Mouse (Mus musculus): ENCODE results near the gene Hsd17b6. TPM values are rescaled to one million over a fixed set of nuclear protein-coding genes. Genes with fewer than 3 reads are reported as not detected.

Hsd17b6 gene
- polyA plus RNA-seq, 1 experiment from 2014 or later: not detected

- ATAC-seq: no peak
- peaks cover 79% of the 10 kb centered on the region for H3K36me3 ChIP-seq (ENCODE audit: control insufficient read depth, insufficient read depth, low read length)
- WGBS: 76% methylated on average over 4 of the region's 4 CpGs
These were observed 34.2 kb upstream of the Hsd17b6 start for GRCm38 (mm10) chr10:128041636-128042035.

DNA sequence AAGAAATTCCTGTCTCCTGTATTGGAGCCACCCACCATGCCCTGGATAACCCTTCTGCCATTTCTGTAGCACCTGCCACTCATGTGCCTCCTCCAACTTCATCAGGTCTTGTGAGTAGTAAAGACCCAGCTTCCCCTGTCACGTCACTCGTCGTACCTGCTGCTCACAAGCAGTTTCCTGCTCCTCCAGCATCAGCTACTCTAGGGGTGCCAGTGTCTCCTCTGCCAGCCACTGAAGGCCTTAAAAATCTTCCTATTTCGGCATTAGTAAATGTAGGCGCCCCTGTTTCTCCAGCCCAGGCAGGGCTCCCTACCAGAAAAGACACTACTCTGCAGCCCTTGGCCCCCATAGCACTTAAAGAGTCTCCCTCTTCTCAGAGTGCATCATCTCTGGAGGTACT lies 32.9 kb upstream of the Hsd17b6 start:
- ATAC-seq (no peak), DNase-seq (ENCODE audit: low spot score) (no peak)
- peaks cover 13% of the 10 kb centered on the region for H3K4me1 ChIP-seq (ENCODE audit: control insufficient read depth, insufficient read depth, low read length)
- no peaks in the 10 kb centered on the region for H3K9me3 ChIP-seq (replicated peaks; ENCODE audit: control insufficient read depth, low read length)
- H3K4me2 ChIP-seq (ENCODE audit: low read length): no peak overlapping the region
- H3K9ac ChIP-seq (ENCODE audit: low read length): no peak overlapping the region
- no peak overlapping the region for H3K4me3 ChIP-seq (ENCODE audit: low read depth, low read length)
- no peak overlapping the region for H3K27ac ChIP-seq (ENCODE audit: low read depth, low read length)
- 92% methylated on average over 5 of the region's 5 CpGs for whole genome bisulfite sequencing
- H3K36me3 ChIP-seq (ENCODE audit: control insufficient read depth, insufficient read depth, low read length): peaks cover 66% of the 10 kb centered on the region
- H3K27me3 ChIP-seq (replicated peaks; ENCODE audit: control insufficient read depth, insufficient read depth, low read length): no peaks in the 10 kb centered on the region

More at GRCm38 (mm10) chr10:128041636-128042035, 34.2 kb upstream of the Hsd17b6 start:
- Histone ChIP-seq H3K9me3 (replicated peaks; ENCODE audit: control insufficient read depth, low read length) (no peaks in the 10 kb centered on the region), H3K4me2 (ENCODE audit: low read length) (no peak overlapping the region), H3K27me3 (replicated peaks; ENCODE audit: control insufficient read depth, insufficient read depth, low read length) (no peaks in the 10 kb centered on the region), H3K27ac (ENCODE audit: low read depth, low read length) (no peak overlapping the region), H3K4me1 (ENCODE audit: control insufficient read depth, insufficient read depth, low read length) (peaks cover 13% of the 10 kb centered on the region), H3K9ac (ENCODE audit: low read length) (no peak overlapping the region), H3K4me3 (ENCODE audit: low read depth, low read length) (no peak overlapping the region)
- no peak for DNase-seq (ENCODE audit: low spot score)

- Histone ChIP-seq H3K27me3 (replicated peaks; ENCODE audit: control insufficient read depth, insufficient read depth, low read length) (no peaks in the 10 kb centered on the region), H3K4me3 (ENCODE audit: low read depth, low read length) (no peak overlapping the region), H3K36me3 (ENCODE audit: control insufficient read depth, insufficient read depth, low read length) (peaks cover 63% of the 10 kb centered on the region), H3K4me1 (ENCODE audit: control insufficient read depth, insufficient read depth, low read length) (peaks cover 13% of the 10 kb centered on the region), H3K27ac (ENCODE audit: low read depth, low read length) (no peak overlapping the region), H3K4me2 (ENCODE audit: low read length) (no peak overlapping the region), H3K9ac (ENCODE audit: low read length) (no peak overlapping the region), H3K9me3 (replicated peaks; ENCODE audit: control insufficient read depth, low read length) (no peaks in the 10 kb centered on the region)
- no peak for ATAC-seq
- WGBS: 62% methylated on average over 3 of the region's 3 CpGs
- no peak for DNase-seq (ENCODE audit: low spot score)
These were observed 32.4 kb upstream of the Hsd17b6 start for GRCm38 (mm10) chr10:128039858-128040257.

GRCm38 (mm10) chr10:128039167-128039566 lies 31.8 kb upstream of the Hsd17b6 start:
- ATAC-seq (no peak), DNase-seq (ENCODE audit: low spot score) (no peak)
- H3K27ac ChIP-seq (ENCODE audit: low read depth, low read length): no peak overlapping the region
- 71% methylated on average over 5 of the region's 5 CpGs for WGBS
- peaks cover 56% of the 10 kb centered on the region for H3K36me3 ChIP-seq (ENCODE audit: control insufficient read depth, insufficient read depth, low read length)
- no peak overlapping the region for H3K4me2 ChIP-seq (ENCODE audit: low read length)
- 0 out of 2 replicates have a peak overlapping the region, but pooled peaks have one; percentile 14 for H3K9ac ChIP-seq (ENCODE audit: low read length)
- no peaks in the 10 kb centered on the region for H3K27me3 ChIP-seq (replicated peaks; ENCODE audit: control insufficient read depth, insufficient read depth, low read length)
- peaks cover 16% of the 10 kb centered on the region for H3K4me1 ChIP-seq (ENCODE audit: control insufficient read depth, insufficient read depth, low read length)
- no peaks in the 10 kb centered on the region for H3K9me3 ChIP-seq (replicated peaks; ENCODE audit: control insufficient read depth, low read length)
- H3K4me3 ChIP-seq (ENCODE audit: low read depth, low read length): no peak overlapping the region

GRCm38 (mm10) chr10:128037921-128038320 lies 30.5 kb upstream of the Hsd17b6 start:
- no peak overlapping the region for H3K4me3 ChIP-seq (ENCODE audit: low read depth, low read length)
- H3K27me3 ChIP-seq (replicated peaks; ENCODE audit: control insufficient read depth, insufficient read depth, low read length): no peaks in the 10 kb centered on the region
- peak overlapping the region; percentile 94 for H3K4me2 ChIP-seq (ENCODE audit: low read length)
- H3K36me3 ChIP-seq (ENCODE audit: control insufficient read depth, insufficient read depth, low read length): peaks cover 43% of the 10 kb centered on the region
- no peak overlapping the region for H3K9ac ChIP-seq (ENCODE audit: low read length)
- DNase-seq (ENCODE audit: low spot score) (no peak), ATAC-seq (no peak)
- peaks cover 16% of the 10 kb centered on the region for H3K4me1 ChIP-seq (ENCODE audit: control insufficient read depth, insufficient read depth, low read length)
- no peak overlapping the region for H3K27ac ChIP-seq (ENCODE audit: low read depth, low read length)
- 43% methylated on average over 3 of the region's 3 CpGs for WGBS
- H3K9me3 ChIP-seq (replicated peaks; ENCODE audit: control insufficient read depth, low read length): no peaks in the 10 kb centered on the region

- DNase-seq (ENCODE audit: low spot score) (peak; percentile 32), ATAC-seq (no peak)
- Histone ChIP-seq H3K9ac (ENCODE audit: low read length) (peak overlapping the region; percentile 98), H3K27ac (ENCODE audit: low read depth, low read length) (peak overlapping the region; percentile 3; the same call in 1 of the 2 replicates), H3K27me3 (replicated peaks; ENCODE audit: control insufficient read depth, insufficient read depth, low read length) (no peaks in the 10 kb centered on the region), H3K4me3 (ENCODE audit: low read depth, low read length) (peak overlapping the region; percentile 87), H3K36me3 (ENCODE audit: control insufficient read depth, insufficient read depth, low read length) (peaks cover 34% of the 10 kb centered on the region), H3K9me3 (replicated peaks; ENCODE audit: control insufficient read depth, low read length) (no peaks in the 10 kb centered on the region), H3K4me2 (ENCODE audit: low read length) (peak overlapping the region; percentile 94), H3K4me1 (ENCODE audit: control insufficient read depth, insufficient read depth, low read length) (peaks cover 16% of the 10 kb centered on the region)
- 5% methylated on average over 10 of the region's 10 CpGs for WGBS
These were observed 29.5 kb upstream of the Hsd17b6 start for GRCm38 (mm10) chr10:128036746-128037425.

- 80% methylated on average over 2 of the region's 2 CpGs for WGBS
- Histone ChIP-seq H3K9me3 (replicated peaks; ENCODE audit: control insufficient read depth, low read length) (no peaks in the 10 kb centered on the region), H3K4me2 (ENCODE audit: low read length) (no peak overlapping the region), H3K27me3 (replicated peaks; ENCODE audit: control insufficient read depth, insufficient read depth, low read length) (no peaks in the 10 kb centered on the region), H3K9ac (ENCODE audit: low read length) (no peak overlapping the region), H3K4me1 (ENCODE audit: control insufficient read depth, insufficient read depth, low read length) (peaks cover 4% of the 10 kb centered on the region; the same call in 1 of the 2 replicates), H3K4me3 (ENCODE audit: low read depth, low read length) (no peak overlapping the region), H3K27ac (ENCODE audit: low read depth, low read length) (no peak overlapping the region), H3K36me3 (ENCODE audit: control insufficient read depth, insufficient read depth, low read length) (peaks cover 46% of the 10 kb centered on the region)
- DNase-seq (ENCODE audit: low spot score) (no peak), ATAC-seq (no peak)
These were observed 23.4 kb upstream of the Hsd17b6 start for GRCm38 (mm10) chr10:128030860-128031259.

GRCm38 (mm10) chr10:128029931-128030330 lies 22.5 kb upstream of the Hsd17b6 start:
- no peak overlapping the region for H3K4me2 ChIP-seq (ENCODE audit: low read length)
- no peaks in the 10 kb centered on the region for H3K27me3 ChIP-seq (replicated peaks; ENCODE audit: control insufficient read depth, insufficient read depth, low read length)
- DNase-seq (ENCODE audit: low spot score): no peak
- H3K9me3 ChIP-seq (replicated peaks; ENCODE audit: control insufficient read depth, low read length): no peaks in the 10 kb centered on the region
- peaks cover 4% of the 10 kb centered on the region; the same call in 1 of the 2 replicates for H3K4me1 ChIP-seq (ENCODE audit: control insufficient read depth, insufficient read depth, low read length)
- H3K4me3 ChIP-seq (ENCODE audit: low read depth, low read length): no peak overlapping the region
- no peak overlapping the region for H3K27ac ChIP-seq (ENCODE audit: low read depth, low read length)
- ATAC-seq: no peak
- peaks cover 52% of the 10 kb centered on the region for H3K36me3 ChIP-seq (ENCODE audit: control insufficient read depth, insufficient read depth, low read length)
- H3K9ac ChIP-seq (ENCODE audit: low read length): no peak overlapping the region
- WGBS: 93% methylated on average over 7 of the region's 7 CpGs

- H3K4me3 ChIP-seq (ENCODE audit: low read depth, low read length): no peak overlapping the region
- H3K27me3 ChIP-seq (replicated peaks; ENCODE audit: control insufficient read depth, insufficient read depth, low read length): no peaks in the 10 kb centered on the region
- peaks cover 68% of the 10 kb centered on the region for H3K36me3 ChIP-seq (ENCODE audit: control insufficient read depth, insufficient read depth, low read length)
- 96% methylated on average over 10 of the region's 10 CpGs for WGBS
- no peak overlapping the region for H3K27ac ChIP-seq (ENCODE audit: low read depth, low read length)
- H3K4me1 ChIP-seq (ENCODE audit: control insufficient read depth, insufficient read depth, low read length): no peaks in the 10 kb centered on the region
- no peak for ATAC-seq
- no peak for DNase-seq (ENCODE audit: low spot score)
- H3K9ac ChIP-seq (ENCODE audit: low read length): no peak overlapping the region
- H3K4me2 ChIP-seq (ENCODE audit: low read length): no peak overlapping the region
- H3K9me3 ChIP-seq (replicated peaks; ENCODE audit: control insufficient read depth, low read length): no peaks in the 10 kb centered on the region
These were observed 16.1 kb upstream of the Hsd17b6 start for GRCm38 (mm10) chr10:128023496-128023895.
